ENCODE assay signal across 10 mouse cellular contexts in genomic region chr12:91799379-91799773, GRCm38 (mm10). TPM values are rescaled to one million over a fixed set of nuclear protein-coding genes. Genes with fewer than 3 reads are reported as not detected.
DNase-seq lines count a peak whose midpoint lies in the region; ATAC-seq and TF ChIP-seq lines count a peak whose summit lies in the region.
"Had no signal": no experiment of that assay in that cellular context is flagged by ENCODE, and none has a peak within 500 bp of the region (broad histone marks: within the 10 kb centered on the region; RNA-seq: fewer than 3 reads in every experiment).

No protein-coding gene starts in this region.

- H3K27me3 ChIP-seq in hindbrain, postnatal 0 days (ENCODE audit: insufficient read depth, low read length), result no peaks in the 10 kb centered on the region
- H3K27me3 ChIP-seq in hindbrain, embryonic 13.5 days, result no peaks in the 10 kb centered on the region

- WGBS in hindbrain, postnatal 0 days, result 21% methylated on average over 6 of the region's 6 CpGs
- WGBS in hindbrain, embryonic 13.5 days, result 20% methylated on average over 6 of the region's 6 CpGs

- no peak overlapping the region for H3K4me2 ChIP-seq in hindbrain, postnatal 0 days (ENCODE audit: low read depth, low read length)
- H3K4me2 ChIP-seq in hindbrain, embryonic 13.5 days, result no peak overlapping the region
- H3K4me2 ChIP-seq: midbrain, embryonic 12.5 days had no signal

- H3K27ac ChIP-seq in hindbrain, postnatal 0 days, result no peak overlapping the region
- H3K27ac ChIP-seq in hindbrain, embryonic 13.5 days, result no peak overlapping the region
- H3K27ac ChIP-seq: midbrain, embryonic 12.5 days had no signal

- no peak overlapping the region for H3K4me3 ChIP-seq in hindbrain, postnatal 0 days (ENCODE audit: low read length)
- no peak overlapping the region for H3K4me3 ChIP-seq in hindbrain, embryonic 13.5 days
- H3K4me3 ChIP-seq: midbrain, embryonic 12.5 days had no signal

- H3K4me1 ChIP-seq in hindbrain, postnatal 0 days (ENCODE audit: insufficient read depth, low read length), result no peaks in the 10 kb centered on the region
- no peaks in the 10 kb centered on the region for H3K4me1 ChIP-seq in hindbrain, embryonic 13.5 days (replicated peaks)
- H3K4me1 ChIP-seq: midbrain, embryonic 12.5 days had no signal

- H3K36me3 ChIP-seq in hindbrain, postnatal 0 days (ENCODE audit: insufficient read depth, low read length), result no peaks in the 10 kb centered on the region
- H3K36me3 ChIP-seq in hindbrain, embryonic 13.5 days, result no peaks in the 10 kb centered on the region
- H3K36me3 ChIP-seq: midbrain, embryonic 12.5 days had no signal

- no peak for ATAC-seq in hindbrain, postnatal 0 days
- ATAC-seq in hindbrain, embryonic 13.5 days (ENCODE audit: low FRiP score), result no peak

- peak; percentile 53 for DNase-seq in hindbrain, postnatal 0 days (ENCODE audit: low spot score)
- peak; percentile 46 for DNase-seq in 3T3-L1 (ENCODE audit: low read depth, low spot score)
- peak; percentile 43 for DNase-seq in CD4-positive helper T cell, adult 2 months (ENCODE audit: low read depth, low spot score)
- peak; percentile 29 for DNase-seq in embryo, embryonic 9.5 days (ENCODE audit: extremely low spot score)
- DNase-seq in spleen, adult 18-20 months, result no peak
- no peak for DNase-seq in urinary bladder, postnatal 36 days (ENCODE audit: low spot score in 2 of 2)
- DNase-seq in heart, adult 9 months (ENCODE audit: low spot score in 2 of 2), result no peak
- DNase-seq: gastrocnemius, postnatal 14 days had no signal

- H3K9ac ChIP-seq in hindbrain, postnatal 0 days (replicated peaks; ENCODE audit: low read length), result no peak overlapping the region
- no peak overlapping the region for H3K9ac ChIP-seq in hindbrain, embryonic 13.5 days
- H3K9ac ChIP-seq: midbrain, embryonic 12.5 days had no signal

- H3K9me3 ChIP-seq in hindbrain, postnatal 0 days (ENCODE audit: low read length), result no peaks in the 10 kb centered on the region
- H3K9me3 ChIP-seq in hindbrain, embryonic 13.5 days, result no peaks in the 10 kb centered on the region
- H3K9me3 ChIP-seq: midbrain, embryonic 12.5 days had no signal

- peak; percentile 85 for TF ChIP-seq CTCF in hindbrain, postnatal 0 days (IDR thresholded peaks at IDR 0.05; ENCODE audit: low read depth)

RNA-seq across cellular contexts. Expression of gene Ston2, which starts 11.2 kb away (rescaled TPM):
- 21.9 and 22.0 TPM in 2 replicates for total RNA-seq in hindbrain, postnatal 0 days (2014; rRNA removed)
- 7.7 and 8.0 TPM in 2 replicates for polyA plus RNA-seq in hindbrain, postnatal 0 days (2015; fragmentation: Nextera tagmentation; extraction: Ambion mirVana)
- 5.3 and 6.3 TPM in 2 replicates for polyA plus RNA-seq in hindbrain, embryonic 13.5 days (2015; fragmentation: Nextera tagmentation; extraction: Ambion mirVana)

RNA-seq across cellular contexts. Expression of gene Sel1l, which starts 49.6 kb away (rescaled TPM):
- total RNA-seq in hindbrain, postnatal 0 days (2014; rRNA removed), result 53.6 and 58.6 TPM in 2 replicates
- 87.4 and 88.7 TPM in 2 replicates for polyA plus RNA-seq in hindbrain, postnatal 0 days (2015; fragmentation: Nextera tagmentation; extraction: Ambion mirVana)
- polyA plus RNA-seq in hindbrain, embryonic 13.5 days (2015; fragmentation: Nextera tagmentation; extraction: Ambion mirVana), result 105 and 106 TPM in 2 replicates

Comparison
In these comparisons a context has a peak if more than half of its experiments do, and no peak if none do; other contexts are left out.
1. DNase-seq: peak in hindbrain, postnatal 0 days (single experiment), 3T3-L1 (single experiment), CD4-positive helper T cell, adult 2 months (single experiment) and embryo, embryonic 9.5 days (single experiment); none in spleen, adult 18-20 months (0 of 2), urinary bladder, postnatal 36 days (0 of 2) and heart, adult 9 months (0 of 2).